Mouse (Mus musculus): ENCODE results near the gene Gtf2e1. TPM values are rescaled to one million over a fixed set of nuclear protein-coding genes. Genes with fewer than 3 reads are reported as not detected.

The Gtf2e1 gene
- polyA plus RNA-seq, 1 experiment from 2014 or later: 50.8 TPM

DNA sequence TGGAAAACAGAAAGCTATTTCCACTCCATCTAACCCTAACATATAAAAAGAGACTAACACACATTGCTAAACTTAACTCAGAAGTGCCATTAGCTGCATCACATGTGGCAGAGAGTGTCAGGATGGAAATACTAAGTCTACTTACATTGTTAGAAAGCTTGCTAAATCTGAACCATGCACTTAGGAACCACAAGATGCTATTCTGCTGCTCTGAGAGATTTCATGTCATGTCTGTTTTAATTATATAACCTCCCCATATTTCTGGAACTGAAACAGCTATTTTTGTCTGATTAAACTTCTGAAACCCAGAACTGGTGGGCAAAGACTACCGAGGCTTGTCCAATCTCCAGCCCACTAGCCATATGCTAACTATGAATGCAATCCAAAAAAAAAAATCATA, 7.5 kb downstream of the Gtf2e1 start:
- H3K4me3 ChIP-seq: no peak overlapping the region
- no peaks in the 10 kb centered on the region for H3K9me3 ChIP-seq
- 98% methylated on average over 1 of the region's 1 CpGs for WGBS
- no peak overlapping the region for H3K27ac ChIP-seq
- H3K36me3 ChIP-seq (replicated peaks): peaks cover 82% of the 10 kb centered on the region
- DNase-seq (ENCODE audit: extremely low spot score, low spot score): no peak
- H3K27me3 ChIP-seq (ENCODE audit: poor library complexity, severe bottlenecking): no peaks in the 10 kb centered on the region
- peaks cover 15% of the 10 kb centered on the region; the same call in 1 of the 2 replicates for H3K4me1 ChIP-seq

DNA sequence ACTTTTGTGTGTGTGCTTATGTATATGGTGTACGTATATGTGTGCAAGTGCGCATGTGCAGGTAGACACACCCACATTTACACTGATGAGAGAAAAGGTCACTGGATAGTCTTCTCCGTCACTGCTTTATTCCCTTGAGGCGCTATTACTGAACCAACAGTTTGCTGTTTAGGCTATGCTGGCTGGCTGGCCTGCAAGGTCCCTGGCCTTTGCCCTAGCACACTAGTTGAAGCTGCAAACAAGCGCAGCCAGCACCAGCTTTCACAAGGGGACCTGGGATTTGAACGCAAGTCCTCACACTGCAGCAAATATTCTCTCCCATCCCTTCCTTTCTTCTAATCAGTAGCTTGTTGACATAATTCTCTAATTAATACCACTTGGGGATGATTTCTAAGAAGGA, 9.4 kb downstream of the Gtf2e1 start:
- H3K36me3 ChIP-seq (replicated peaks): peaks cover 86% of the 10 kb centered on the region
- H3K27ac ChIP-seq: no peak overlapping the region
- peaks cover 12% of the 10 kb centered on the region; the same call in 1 of the 2 replicates for H3K4me1 ChIP-seq
- no peaks in the 10 kb centered on the region for H3K9me3 ChIP-seq
- no peaks in the 10 kb centered on the region for H3K27me3 ChIP-seq (ENCODE audit: poor library complexity, severe bottlenecking)
- 91% methylated on average over 6 of the region's 6 CpGs for WGBS
- H3K4me3 ChIP-seq: no peak overlapping the region
- DNase-seq (ENCODE audit: extremely low spot score, low spot score): no peak

DNA sequence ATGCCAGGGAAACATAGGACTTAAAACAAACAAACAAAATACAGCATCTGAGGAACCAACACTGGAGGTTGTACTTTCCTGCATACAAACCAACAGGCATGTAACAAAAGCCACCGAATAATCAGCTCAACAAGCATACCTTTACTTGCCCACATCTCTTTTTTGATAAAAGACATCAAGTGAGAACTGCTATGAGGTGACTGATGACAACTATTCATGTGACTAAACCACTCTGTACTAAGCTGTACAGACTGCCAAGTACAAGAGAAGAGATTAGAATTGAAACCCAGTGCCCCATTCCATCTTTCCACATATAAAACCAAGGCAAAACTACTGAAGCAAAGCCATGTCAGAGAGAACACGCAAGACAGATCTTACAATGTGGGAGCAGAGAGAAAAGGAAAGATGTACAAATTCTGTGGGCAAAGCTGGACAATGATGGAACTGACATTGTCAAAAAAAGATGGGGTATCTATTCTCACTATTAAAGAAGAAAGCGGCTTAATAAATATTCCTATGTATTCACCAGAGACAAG, 12.8 kb downstream of the Gtf2e1 start:
- peaks cover 7% of the 10 kb centered on the region; the same call in 1 of the 2 replicates for H3K4me1 ChIP-seq
- H3K27me3 ChIP-seq (ENCODE audit: poor library complexity, severe bottlenecking): no peaks in the 10 kb centered on the region
- H3K27ac ChIP-seq: no peak overlapping the region
- peaks cover 87% of the 10 kb centered on the region for H3K36me3 ChIP-seq (replicated peaks)
- no peak overlapping the region for H3K4me3 ChIP-seq
- no peak for DNase-seq (ENCODE audit: extremely low spot score, low spot score)
- peaks cover 9% of the 10 kb centered on the region; the same call in 1 of the 2 replicates for H3K9me3 ChIP-seq
- WGBS: 95% methylated on average over 3 of the region's 3 CpGs

DNA sequence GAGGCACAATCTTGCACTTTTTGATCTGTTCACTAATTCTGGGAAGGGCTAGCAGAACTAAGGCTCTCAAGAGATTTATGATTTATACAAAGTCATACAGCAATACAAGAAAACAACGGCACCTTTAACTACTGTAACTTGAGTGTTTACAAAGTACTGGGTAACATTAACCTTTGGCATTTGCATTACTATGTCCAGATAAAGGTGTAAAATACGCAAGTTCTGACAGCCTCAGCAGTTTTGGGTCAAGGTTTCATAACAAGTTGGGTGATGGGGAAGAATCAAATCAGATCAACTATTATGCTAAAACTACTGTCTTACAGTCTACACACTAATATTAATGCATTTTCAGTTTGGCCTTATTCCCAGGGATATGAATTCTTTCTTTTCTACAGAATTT, 14.5 kb downstream of the Gtf2e1 start:
- Histone ChIP-seq H3K9me3 (peaks cover 9% of the 10 kb centered on the region; the same call in 1 of the 2 replicates), H3K4me1 (peaks cover 7% of the 10 kb centered on the region; the same call in 1 of the 2 replicates), H3K4me3 (no peak overlapping the region), H3K27me3 (ENCODE audit: poor library complexity, severe bottlenecking) (no peaks in the 10 kb centered on the region), H3K36me3 (replicated peaks) (peaks cover 89% of the 10 kb centered on the region), H3K27ac (no peak overlapping the region)
- WGBS: 91% methylated on average over 2 of the region's 2 CpGs
- DNase-seq (ENCODE audit: extremely low spot score, low spot score): no peak

DNA sequence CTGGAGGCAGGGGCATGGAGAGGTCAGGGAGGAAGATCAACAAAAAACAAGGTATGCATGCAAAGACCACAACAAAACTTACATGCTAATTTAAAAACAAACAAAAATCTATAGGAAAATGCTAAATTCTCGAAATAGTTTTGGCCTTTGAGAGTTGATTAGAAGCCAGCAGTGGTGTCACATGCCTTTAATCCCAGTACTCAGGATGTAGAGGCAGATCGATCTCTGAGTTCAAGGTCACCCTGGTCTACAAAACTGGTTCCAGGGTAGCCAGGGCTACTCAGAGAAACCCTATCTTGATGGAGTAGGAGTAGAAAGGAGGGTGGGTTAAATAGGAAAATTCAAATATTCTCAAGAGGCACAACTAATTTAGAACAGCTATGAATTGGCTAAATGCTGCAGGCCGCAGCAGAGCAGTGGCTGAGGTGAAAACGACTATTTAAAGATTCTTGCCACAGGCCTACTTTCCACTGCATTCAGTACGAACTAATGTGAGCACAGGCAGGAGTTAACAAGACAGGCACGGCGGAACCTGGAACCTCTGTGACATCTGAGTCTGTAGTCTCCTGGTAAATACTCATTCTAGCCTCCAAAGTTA, 17.4 kb downstream of the Gtf2e1 start:
- WGBS: 92% methylated on average over 7 of the region's 7 CpGs
- Histone ChIP-seq H3K36me3 (replicated peaks) (peaks cover 96% of the 10 kb centered on the region), H3K27me3 (ENCODE audit: poor library complexity, severe bottlenecking) (no peaks in the 10 kb centered on the region), H3K4me3 (no peak overlapping the region), H3K27ac (no peak overlapping the region), H3K4me1 (peaks cover under 1% of the 10 kb centered on the region; the same call in 1 of the 2 replicates), H3K9me3 (peaks cover 9% of the 10 kb centered on the region; the same call in 1 of the 2 replicates)
- no peak for DNase-seq (ENCODE audit: extremely low spot score, low spot score)

DNA sequence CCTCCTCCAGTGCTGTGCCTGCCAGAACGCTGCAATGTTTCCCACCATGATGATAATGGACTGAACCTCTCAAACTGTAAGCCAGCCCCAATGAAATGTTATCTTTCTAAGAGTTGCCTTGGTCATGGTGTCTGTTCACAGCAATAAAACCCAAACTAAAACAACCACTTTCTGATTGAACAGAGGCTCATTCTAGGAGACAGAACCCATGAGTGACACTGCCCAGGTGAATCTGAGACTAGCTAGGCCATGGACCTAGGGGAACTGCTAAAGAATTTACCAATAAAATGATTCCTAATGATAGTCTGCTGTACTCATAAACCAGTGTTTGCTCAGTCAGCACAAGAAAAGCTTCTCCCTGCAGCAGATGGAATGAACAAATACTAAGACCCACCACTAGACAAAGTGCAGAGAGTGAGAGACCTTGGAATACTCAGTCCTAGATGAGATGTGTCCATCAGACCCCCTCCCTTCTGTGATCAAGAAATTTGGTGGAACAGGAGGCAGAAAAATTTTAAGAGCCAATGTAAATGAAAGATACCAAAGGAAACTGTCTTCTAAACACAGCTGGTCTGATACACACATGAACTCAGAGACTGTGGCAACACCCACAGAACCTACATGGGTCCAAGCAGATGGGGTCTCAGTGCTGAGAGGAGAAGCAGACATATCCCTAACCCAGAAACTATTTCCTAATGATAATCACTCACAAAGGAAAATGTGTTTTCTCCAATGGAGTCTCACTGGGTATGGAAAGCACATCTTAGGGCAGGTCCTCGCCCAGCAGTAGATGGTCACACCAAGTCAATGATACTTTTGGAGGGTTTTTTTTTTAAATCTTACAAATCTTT, 19.2 kb downstream of the Gtf2e1 start:
- Histone ChIP-seq H3K9me3 (peaks cover 9% of the 10 kb centered on the region; the same call in 1 of the 2 replicates), H3K4me3 (no peak overlapping the region), H3K36me3 (replicated peaks) (peaks cover 92% of the 10 kb centered on the region), H3K27ac (no peak overlapping the region), H3K27me3 (ENCODE audit: poor library complexity, severe bottlenecking) (no peaks in the 10 kb centered on the region), H3K4me1 (no peaks in the 10 kb centered on the region)
- DNase-seq (ENCODE audit: extremely low spot score, low spot score): no peak
- WGBS: 99% methylated on average over 2 of the region's 2 CpGs

DNA sequence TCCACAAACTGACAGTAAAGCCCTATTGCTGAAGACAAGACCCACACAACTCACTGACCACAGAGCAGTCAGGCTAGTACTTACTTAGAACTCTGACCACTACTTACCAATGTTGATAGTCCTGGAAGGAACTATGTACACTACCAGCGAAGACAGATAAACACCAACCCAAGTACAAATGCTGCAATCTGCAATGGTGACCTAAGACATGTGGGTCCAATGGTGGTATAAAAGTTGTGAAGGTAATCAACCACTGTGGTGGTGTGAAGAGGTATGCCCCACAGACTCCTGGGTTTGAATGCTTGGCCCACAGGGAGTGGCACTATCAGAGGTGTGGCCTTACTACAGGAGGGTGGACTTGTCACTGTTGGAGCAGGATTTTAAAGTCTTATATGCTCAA, 19.9 kb downstream of the Gtf2e1 start:
- no peak overlapping the region for H3K4me3 ChIP-seq
- peaks cover 9% of the 10 kb centered on the region; the same call in 1 of the 2 replicates for H3K9me3 ChIP-seq
- DNase-seq (ENCODE audit: extremely low spot score, low spot score): no peak
- H3K4me1 ChIP-seq: no peaks in the 10 kb centered on the region
- peaks cover 92% of the 10 kb centered on the region for H3K36me3 ChIP-seq (replicated peaks)
- H3K27ac ChIP-seq: no peak overlapping the region
- no peaks in the 10 kb centered on the region for H3K27me3 ChIP-seq (ENCODE audit: poor library complexity, severe bottlenecking)
- WGBS: 95% methylated on average over 1 of the region's 1 CpGs

DNA sequence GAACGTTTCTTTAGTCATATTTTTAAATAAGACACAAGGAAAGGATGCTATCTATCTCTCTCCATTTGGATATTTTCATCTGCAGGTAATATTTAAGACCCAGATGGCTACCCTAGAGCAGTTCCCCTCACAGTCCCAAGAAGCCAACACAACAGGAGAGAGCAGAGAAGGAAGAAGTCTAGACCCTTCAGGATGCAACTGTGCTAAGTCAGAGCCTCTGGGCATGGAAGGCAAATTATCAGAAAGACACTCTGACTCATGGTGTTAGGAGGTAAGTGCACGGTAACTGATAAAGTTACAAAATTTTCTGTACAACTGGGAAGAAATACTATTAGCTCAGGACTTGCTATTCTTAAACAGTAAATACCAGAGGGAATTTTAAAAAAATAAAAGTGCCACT, 20.9 kb downstream of the Gtf2e1 start:
- H3K36me3 ChIP-seq (replicated peaks): peaks cover 88% of the 10 kb centered on the region
- 91% methylated on average over 2 of the region's 2 CpGs for WGBS
- H3K27ac ChIP-seq: no peak overlapping the region
- DNase-seq (ENCODE audit: extremely low spot score, low spot score): no peak
- peaks cover 4% of the 10 kb centered on the region; the same call in 1 of the 2 replicates for H3K9me3 ChIP-seq
- H3K27me3 ChIP-seq (ENCODE audit: poor library complexity, severe bottlenecking): no peaks in the 10 kb centered on the region
- H3K4me1 ChIP-seq: no peaks in the 10 kb centered on the region
- no peak overlapping the region for H3K4me3 ChIP-seq

DNA sequence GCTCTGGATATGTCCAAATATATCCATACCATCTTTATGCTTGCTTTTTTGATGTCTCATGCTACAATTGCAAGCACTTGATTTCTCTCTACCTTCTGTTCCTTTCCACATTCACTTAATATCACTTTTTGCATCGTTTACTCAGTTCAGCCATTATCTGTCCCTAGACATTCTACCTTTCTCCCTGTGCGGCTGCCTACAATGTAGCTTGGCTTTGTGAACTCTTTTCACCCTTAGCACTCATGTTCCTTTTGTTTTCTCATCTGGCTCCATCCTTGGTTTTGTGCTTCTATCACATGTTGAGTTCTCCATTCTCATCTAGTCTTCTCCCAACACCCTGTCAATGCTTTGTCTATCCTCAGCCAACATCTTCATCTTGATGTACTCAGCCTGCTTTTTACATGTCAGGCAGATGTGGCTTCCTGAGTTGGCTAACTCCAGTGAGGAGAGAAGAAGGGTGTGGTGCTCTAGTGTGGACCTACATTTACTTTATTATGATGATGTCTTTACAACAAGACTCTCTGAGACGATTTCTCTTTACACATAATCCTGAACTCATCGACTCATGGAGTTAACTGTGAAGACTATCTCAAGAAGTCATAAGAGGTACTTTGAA, 21.9 kb downstream of the Gtf2e1 start:
- no peaks in the 10 kb centered on the region for H3K4me1 ChIP-seq
- no peak for DNase-seq (ENCODE audit: extremely low spot score, low spot score)
- peaks cover 87% of the 10 kb centered on the region for H3K36me3 ChIP-seq (replicated peaks)
- no peak overlapping the region for H3K27ac ChIP-seq
- WGBS: 96% methylated on average over 4 of the region's 4 CpGs
- no peak overlapping the region for H3K4me3 ChIP-seq
- H3K9me3 ChIP-seq: no peaks in the 10 kb centered on the region
- no peaks in the 10 kb centered on the region for H3K27me3 ChIP-seq (ENCODE audit: poor library complexity, severe bottlenecking)

DNA sequence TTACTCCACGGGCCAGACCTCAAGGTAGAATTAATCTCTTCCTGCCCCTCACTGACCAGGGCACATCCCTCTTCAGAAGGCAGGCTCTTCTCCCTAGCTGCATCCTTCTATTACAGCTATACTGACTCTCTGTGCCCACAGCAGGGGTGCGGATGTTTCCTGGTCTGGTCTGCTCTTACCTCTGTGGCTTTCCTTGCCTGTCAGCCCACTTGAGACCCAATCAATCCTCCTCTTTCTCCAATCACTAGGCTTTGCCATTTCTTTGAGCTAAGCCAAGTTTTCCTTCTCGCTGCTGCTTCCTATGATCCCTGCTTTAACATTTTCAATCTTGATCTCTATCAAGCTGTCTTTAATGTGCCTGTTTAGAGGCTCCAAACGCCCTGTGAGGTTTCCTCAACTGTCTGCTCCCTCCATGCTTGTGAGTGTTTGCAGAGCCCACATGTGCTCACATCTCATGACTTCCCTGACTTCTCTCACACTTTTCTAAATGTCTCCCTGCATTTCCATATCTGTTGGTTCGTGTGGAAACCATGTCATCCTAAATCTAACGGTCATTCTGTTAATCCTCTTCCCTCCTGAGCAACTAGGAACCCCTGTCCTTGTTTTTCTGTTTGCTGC, 23.1 kb downstream of the Gtf2e1 start:
- Histone ChIP-seq H3K4me1 (no peaks in the 10 kb centered on the region), H3K4me3 (no peak overlapping the region), H3K27ac (no peak overlapping the region), H3K27me3 (ENCODE audit: poor library complexity, severe bottlenecking) (no peaks in the 10 kb centered on the region), H3K9me3 (no peaks in the 10 kb centered on the region), H3K36me3 (replicated peaks) (peaks cover 84% of the 10 kb centered on the region)
- WGBS: 87% methylated on average over 6 of the region's 6 CpGs
- no peak for DNase-seq (ENCODE audit: extremely low spot score, low spot score)

DNA sequence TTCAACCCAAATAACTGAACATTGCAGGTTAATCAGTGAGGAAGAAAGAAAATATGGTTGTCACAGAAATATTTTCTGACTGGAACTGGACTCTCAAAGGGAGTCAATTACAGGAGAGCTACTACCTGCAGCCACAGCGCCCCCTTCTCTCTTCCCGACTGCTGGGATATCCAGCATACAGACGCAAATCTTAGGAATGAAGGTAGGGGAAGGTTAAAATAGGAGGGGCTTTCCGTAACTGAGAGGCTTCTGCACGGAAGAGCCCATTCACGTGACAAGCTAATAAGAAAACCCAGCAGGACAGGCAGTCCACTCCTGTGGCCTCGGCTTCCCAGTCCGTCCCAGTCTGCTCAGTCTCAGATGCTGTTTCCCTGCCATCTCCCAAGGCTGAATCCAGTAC, 24.9 kb downstream of the Gtf2e1 start:
- Histone ChIP-seq H3K9me3 (no peaks in the 10 kb centered on the region), H3K27ac (no peak overlapping the region), H3K4me1 (no peaks in the 10 kb centered on the region), H3K4me3 (no peak overlapping the region), H3K36me3 (replicated peaks) (peaks cover 82% of the 10 kb centered on the region), H3K27me3 (ENCODE audit: poor library complexity, severe bottlenecking) (no peaks in the 10 kb centered on the region)
- WGBS: 81% methylated on average over 8 of the region's 8 CpGs
- DNase-seq (ENCODE audit: extremely low spot score, low spot score): no peak

DNA sequence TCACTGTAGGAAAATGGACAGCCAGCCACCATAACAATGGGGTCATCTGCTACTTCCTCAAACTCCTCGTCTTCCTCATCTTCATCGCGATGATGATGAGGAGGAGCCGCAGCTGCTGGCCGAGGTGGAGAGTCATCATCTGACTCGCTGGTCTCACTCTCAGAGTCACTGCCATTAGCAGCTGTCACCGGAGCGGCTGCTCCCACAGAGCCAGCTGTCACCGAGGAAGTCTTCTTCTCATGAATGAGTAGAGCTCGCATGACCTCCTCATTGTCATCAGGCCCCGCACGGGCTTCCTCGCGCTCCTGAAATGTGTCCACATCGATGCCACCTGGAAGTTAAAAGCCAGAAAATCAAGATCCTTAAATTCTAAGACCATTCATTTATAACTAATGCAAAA, 28.1 kb downstream of the Gtf2e1 start:
- H3K9me3 ChIP-seq: no peaks in the 10 kb centered on the region
- H3K27me3 ChIP-seq (ENCODE audit: poor library complexity, severe bottlenecking): no peaks in the 10 kb centered on the region
- WGBS: 96% methylated on average over 15 of the region's 15 CpGs
- peaks cover 67% of the 10 kb centered on the region for H3K36me3 ChIP-seq (replicated peaks)
- H3K4me1 ChIP-seq: no peaks in the 10 kb centered on the region
- H3K4me3 ChIP-seq: no peak overlapping the region
- H3K27ac ChIP-seq: no peak overlapping the region
- no peak for DNase-seq (ENCODE audit: extremely low spot score, low spot score)
